Comparison of ENCODE assay signal across 24 mouse cellular contexts in genomic region chr7:38152571-38152970, GRCm38 (mm10). TPM values are rescaled to one million over a fixed set of nuclear protein-coding genes. Genes with fewer than 3 reads are reported as not detected.
DNase-seq lines count a peak whose midpoint lies in the region; ATAC-seq and TF ChIP-seq lines count a peak whose summit lies in the region.
"Had no signal": no experiment of that assay in that cellular context is flagged by ENCODE, and none has a peak within 500 bp of the region (broad histone marks: within the 10 kb centered on the region; RNA-seq: fewer than 3 reads in every experiment).

No protein-coding gene starts in this region.

- H3K79me2 ChIP-seq in MEL (ENCODE audit: control insufficient read depth, insufficient read depth, low read length, poor library complexity): no peaks in the 10 kb centered on the region

- no peaks in the 10 kb centered on the region for H3K36me3 ChIP-seq in liver, postnatal 0 days (replicated peaks; ENCODE audit: insufficient read depth, low read length)
- peaks cover 0 to 7% of the 10 kb centered on the region in 2 experiments; a peak in 2 of 4 replicates for H3K36me3 ChIP-seq in MEL (ENCODE audit: control insufficient read depth in 1 of 2, insufficient read depth in 2 of 2, low read length in 2 of 2)
- H3K36me3 ChIP-seq: embryonic facial prominence, embryonic 13.5 days; embryonic facial prominence, embryonic 15.5 days; forebrain, embryonic 10.5 days; forebrain, embryonic 12.5 days had no signal

- 65% methylated on average over 3 of the region's 3 CpGs for WGBS in liver, postnatal 0 days (ENCODE audit: insufficient replicate concordance)

- no peak overlapping the region for H3K9ac ChIP-seq in liver, postnatal 0 days (replicated peaks)
- no peak overlapping the region for H3K9ac ChIP-seq in MEL (ENCODE audit: control insufficient read depth, low read depth, low read length, poor library complexity, severe bottlenecking)
- H3K9ac ChIP-seq: embryonic facial prominence, embryonic 13.5 days; embryonic facial prominence, embryonic 15.5 days; forebrain, embryonic 12.5 days; forebrain, postnatal 0 days had no signal

- H3K27me3 ChIP-seq in liver, postnatal 0 days (ENCODE audit: insufficient read depth, low read length): no peaks in the 10 kb centered on the region
- no peaks in the 10 kb centered on the region; a peak in 1 of 4 replicates for H3K27me3 ChIP-seq in MEL (ENCODE audit: control insufficient read depth in 1 of 2, insufficient read depth in 2 of 2, low read length in 2 of 2)
- H3K27me3 ChIP-seq: embryonic facial prominence, embryonic 13.5 days; embryonic facial prominence, embryonic 15.5 days; forebrain, embryonic 12.5 days had no signal

- no peak overlapping the region for H3K27ac ChIP-seq in liver, postnatal 0 days (ENCODE audit: low read depth)
- no peak overlapping the region for H3K27ac ChIP-seq in MEL (ENCODE audit: control insufficient read depth, low read depth, low read length)
- H3K27ac ChIP-seq: embryonic facial prominence, embryonic 13.5 days; embryonic facial prominence, embryonic 15.5 days; forebrain, embryonic 10.5 days; forebrain, embryonic 12.5 days had no signal

- TF ChIP-seq POLR2A in MEL (IDR thresholded peaks at IDR 0.05; ENCODE audit: control insufficient read depth in 1 of 2, insufficient read depth in 1 of 2, low read depth in 1 of 2, low read length in 2 of 2, poor library complexity in 1 of 2): no peak

- no peak for ATAC-seq in liver, postnatal 0 days
- no peak for ATAC-seq in cerebellum, adult (ENCODE audit: insufficient number of reproducible peaks, low FRiP score, low TSS enrichment)
- ATAC-seq: activated CD4-positive, CD25-positive, alpha-beta regulatory T cell, adult 4 months; Patski had no signal

- no peak for TF ChIP-seq CTCF in liver, postnatal 0 days (IDR thresholded peaks at IDR 0.05; ENCODE audit: low read depth)
- TF ChIP-seq CTCF in MEL (IDR thresholded peaks at IDR 0.05 in 2 of 3, conservative IDR thresholded peaks at IDR 0.05 in 1 of 3; ENCODE audit: control insufficient read depth in 1 of 3, insufficient read depth in 1 of 3, low read depth in 2 of 3, low read length in 3 of 3, poor library complexity in 1 of 3, severe bottlenecking in 1 of 3): no peak

- H3K9me3 ChIP-seq in liver, postnatal 0 days (ENCODE audit: low read length): no peaks in the 10 kb centered on the region
- H3K9me3 ChIP-seq in MEL (replicated peaks; ENCODE audit: insufficient read depth, low read length): no peaks in the 10 kb centered on the region
- H3K9me3 ChIP-seq: embryonic facial prominence, embryonic 13.5 days; embryonic facial prominence, embryonic 15.5 days; forebrain, embryonic 12.5 days had no signal

- no peak overlapping the region for H3K4me3 ChIP-seq in liver, postnatal 0 days (ENCODE audit: low read depth, low read length)
- H3K4me3 ChIP-seq in MEL (ENCODE audit: control insufficient read depth in 1 of 2, insufficient read depth in 1 of 2, low read depth in 2 of 2, low read length in 2 of 2): no peak overlapping the region
- H3K4me3 ChIP-seq: embryonic facial prominence, embryonic 13.5 days; embryonic facial prominence, embryonic 15.5 days; erythroblast, embryonic 14.5 days; forebrain, embryonic 10.5 days; forebrain, embryonic 12.5 days had no signal

- no peak for TF ChIP-seq EP300 in liver, postnatal 0 days (IDR thresholded peaks at IDR 0.05; ENCODE audit: low read depth)
- no peak for TF ChIP-seq EP300 in MEL (IDR thresholded peaks at IDR 0.05; ENCODE audit: low read depth in 1 of 2, low read length in 2 of 2)

- H3K4me2 ChIP-seq in liver, postnatal 0 days (ENCODE audit: low read depth, low read length): no peak overlapping the region
- H3K4me2 ChIP-seq: embryonic facial prominence, embryonic 13.5 days; embryonic facial prominence, embryonic 15.5 days; forebrain, embryonic 12.5 days had no signal

- no peak for TF ChIP-seq RAD21 in MEL (IDR thresholded peaks at IDR 0.05; ENCODE audit: low read depth, low read length)

- H3K4me1 ChIP-seq in liver, postnatal 0 days (ENCODE audit: insufficient read depth): no peaks in the 10 kb centered on the region
- peaks cover 0 to 7% of the 10 kb centered on the region in 2 experiments; a peak in 2 of 4 replicates for H3K4me1 ChIP-seq in MEL (ENCODE audit: control insufficient read depth in 1 of 2, insufficient read depth in 2 of 2, low read length in 2 of 2)
- H3K4me1 ChIP-seq: embryonic facial prominence, embryonic 13.5 days; embryonic facial prominence, embryonic 15.5 days; forebrain, embryonic 10.5 days; forebrain, embryonic 12.5 days had no signal

- peak; percentile 12 for DNase-seq in liver
- DNase-seq in liver, postnatal 0 days: no peak
- peak; percentile 11 for DNase-seq in MEL (ENCODE audit: low read depth, low spot score)
- DNase-seq in R1 (ENCODE audit: low read depth, low spot score): peak; percentile 63
- no peak for DNase-seq in right cerebral cortex, adult 2 months (ENCODE audit: low spot score in 2 of 2)
- DNase-seq: adrenal gland, adult 8-10 months; adrenal gland, postnatal 14 days; adrenal gland, postnatal 36 days; cerebellum, adult 11 months; cerebellum, adult 18-20 months; cerebellum, adult 8-10 months; cerebellum, adult 9-11 months; cerebellum, postnatal 14 days; cerebellum, postnatal 36 days; embryo, embryonic 11 days; forebrain, postnatal 0 days had no signal

TF ChIP-seq in MEL, 35 proteins besides CTCF, POLR2A, EP300 and RAD21:
- no peak for TF ChIP-seq ELF1 (IDR thresholded peaks at IDR 0.05; ENCODE audit: low read depth, low read length)

RNA-seq across cellular contexts. Expression of gene 1600014C10Rik, which starts 30.4 kb away (rescaled TPM):
- polyA plus RNA-seq in liver, postnatal 0 days (2015; fragmentation: Nextera tagmentation; extraction: Ambion mirVana): 76.6 and 78.1 TPM in 2 replicates
- 9.0 and 10.2 TPM in 2 replicates for total RNA-seq in MEL (2012; rRNA removed)
- 10 to 100 TPM in 1 of 2 experiments, not detected in 1; 14.7 TPM for polyA plus RNA-seq in MEL (2012; ENCODE audit: insufficient read depth in 1 of 2, insufficient read length in 2 of 2, low read depth in 1 of 2, low replicate concordance in 2 of 2, missing spikeins in 1 of 2)
- polyA plus RNA-seq: erythroblast, embryonic 14.5 days had no signal

RNA-seq across cellular contexts. Expression of gene Ccne1, which starts 45.2 kb away (rescaled TPM):
- polyA plus RNA-seq in liver, postnatal 0 days (2015; fragmentation: Nextera tagmentation; extraction: Ambion mirVana): 31.1 and 32.4 TPM in 2 replicates
- 48.5 and 53.1 TPM in 2 replicates for total RNA-seq in MEL (2012; rRNA removed)
- polyA plus RNA-seq in MEL (2012; ENCODE audit: insufficient read depth in 1 of 2, insufficient read length in 2 of 2, low read depth in 1 of 2, low replicate concordance in 2 of 2, missing spikeins in 1 of 2): 100 to 1,000 TPM in 1 of 2 experiments, 10 to 100 TPM in 1; 78.0 to 321 TPM

Comparison
In these comparisons a context has a peak if more than half of its experiments do, and no peak if none do; other contexts are left out.
1. DNase-seq: peak in liver (single experiment), MEL (single experiment) and R1 (single experiment); none in liver, postnatal 0 days (single experiment) and right cerebral cortex, adult 2 months (0 of 2).